Mouse (Mus musculus) layer of hippocampus, adult 11-12 months (tissue): ENCODE data around the gene Slc30a7.

Experiments used
- DNase-seq: peaks from one replicate; pipeline ENCODE4 v3.0.0; 2022; ENCODE audit warnings: low spot score

Slc30a7 gene

DNA sequence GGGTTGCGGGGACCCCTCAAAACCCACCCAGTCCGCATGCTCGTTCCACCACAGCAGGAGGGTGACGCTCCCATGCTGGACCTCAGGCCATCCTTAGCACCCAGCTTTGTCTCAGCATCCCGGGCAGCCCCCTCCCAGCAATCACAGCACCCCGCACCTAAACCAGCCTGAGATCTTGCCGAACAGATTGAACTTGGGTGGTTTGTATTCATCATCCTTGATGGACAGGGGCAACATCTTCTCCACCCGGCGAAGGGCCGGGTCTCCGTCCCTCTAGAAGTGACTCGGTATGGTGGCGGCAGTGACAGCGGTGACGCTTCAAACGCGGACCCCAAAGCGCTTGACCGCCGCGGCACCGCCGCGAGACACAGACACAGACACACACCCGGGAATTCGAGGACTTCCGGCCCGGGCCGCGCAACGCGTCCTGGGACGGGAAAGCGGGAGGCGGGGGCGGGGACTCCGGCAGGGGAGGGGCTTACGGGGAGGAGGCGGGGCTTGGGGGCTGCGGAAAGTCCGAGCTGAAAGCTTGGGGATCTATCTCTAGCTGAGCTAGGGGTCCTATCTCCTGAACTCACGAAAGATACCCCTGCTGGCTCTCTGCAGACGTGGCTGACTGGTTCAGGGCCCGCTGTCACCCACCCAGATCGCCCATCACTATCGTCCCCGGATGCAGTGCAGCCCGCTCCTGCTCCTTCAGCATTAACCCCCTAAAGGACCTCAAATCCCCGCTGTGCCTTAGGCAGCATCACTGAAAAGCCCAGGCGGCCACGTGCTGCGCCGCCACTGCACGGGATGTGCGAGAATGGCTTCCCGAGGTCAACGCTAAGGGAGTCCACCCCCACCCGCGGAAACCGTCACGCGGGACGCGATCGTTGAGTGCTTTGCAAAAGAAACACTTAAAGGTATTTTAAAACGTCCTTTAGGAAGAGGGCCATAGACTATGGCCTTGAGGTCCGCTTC, at the start of gene Slc30a7, which contains the start of gene Extl2:
TSS of gene Slc30a7 (minus strand) at position 429 of the 963 bp plus-strand sequence.
TSS of gene Extl2 (plus strand) at position 485 of the 963 bp plus-strand sequence.
- peak; percentile 86 for DNase-seq

DNA sequence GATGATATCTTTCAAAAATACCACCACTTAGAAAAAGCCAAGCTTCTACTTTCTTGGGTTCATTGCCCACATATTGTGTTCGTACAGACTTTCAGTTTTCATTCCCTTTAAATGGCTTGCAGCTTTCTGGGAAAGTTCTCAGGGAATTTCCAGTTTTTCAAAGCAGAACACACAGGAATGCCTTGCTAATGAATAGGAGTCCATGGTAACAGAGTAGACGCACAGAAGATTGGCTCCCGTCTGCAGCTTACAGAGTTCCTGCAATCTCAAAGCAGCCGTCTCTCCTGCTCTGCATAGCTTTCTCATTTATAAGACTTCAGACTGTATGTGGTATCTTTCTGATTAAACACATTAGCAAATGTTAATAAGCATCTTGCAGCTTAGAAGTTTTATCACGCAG, 39.8 kb upstream of the Slc30a7 start:
- DNase-seq: no peak

DNA sequence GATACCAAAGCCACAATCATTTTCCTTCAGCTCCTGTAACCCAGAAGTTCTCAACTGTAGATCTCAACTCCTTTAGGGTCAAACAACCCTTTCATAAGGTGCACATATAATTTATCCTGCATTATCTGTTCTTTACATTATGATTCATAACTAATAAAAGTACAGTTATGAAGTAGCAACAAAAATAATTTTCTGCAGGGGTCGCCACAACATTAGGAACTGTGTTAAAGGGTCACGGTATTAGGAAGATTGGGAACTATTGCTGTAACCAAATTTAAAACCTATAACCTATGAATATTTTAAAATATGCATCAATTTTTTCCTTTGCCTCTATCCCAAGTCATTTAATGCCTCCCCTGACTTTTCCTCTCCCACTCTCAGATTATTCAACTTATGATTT, 38.8 kb upstream of the Slc30a7 start:
- no peak for DNase-seq

DNA sequence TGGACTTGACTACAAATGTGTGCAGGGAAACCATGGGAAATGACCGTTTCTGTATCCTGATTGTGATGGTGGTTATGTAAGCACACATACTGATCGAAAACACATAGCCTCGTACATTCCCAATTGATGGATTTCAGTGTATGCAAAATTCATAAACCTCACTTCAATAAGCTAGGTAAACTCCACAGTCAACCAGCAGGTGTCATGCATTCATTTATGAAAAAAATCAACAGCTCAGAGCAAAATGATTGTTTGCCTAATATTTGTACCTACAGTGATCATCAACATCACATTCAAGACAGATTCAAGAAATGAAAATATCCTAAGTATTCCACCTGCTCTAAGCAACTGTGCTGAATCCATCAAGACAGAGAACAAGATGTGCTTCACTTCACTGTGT, 33.6 kb upstream of the Slc30a7 start:
- DNase-seq: peak; percentile 31

DNA sequence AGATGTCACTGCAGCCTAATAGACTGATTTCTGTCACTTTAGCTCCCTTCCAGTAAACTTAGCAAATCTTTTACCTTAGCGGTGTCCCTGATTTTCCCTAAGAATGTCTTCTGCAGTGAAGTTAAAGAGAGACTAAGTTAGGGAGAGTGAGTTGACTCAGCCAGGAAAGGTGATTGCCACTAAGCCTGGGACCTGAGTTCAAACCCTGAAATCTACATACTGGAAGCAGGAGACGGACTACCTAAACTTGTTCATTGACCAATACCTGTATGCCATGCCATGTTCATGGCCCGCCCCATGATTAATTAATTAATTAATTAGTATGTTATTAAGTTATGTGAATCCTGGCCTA, 26.6 kb upstream of the Slc30a7 start:
- DNase-seq: no peak

DNA sequence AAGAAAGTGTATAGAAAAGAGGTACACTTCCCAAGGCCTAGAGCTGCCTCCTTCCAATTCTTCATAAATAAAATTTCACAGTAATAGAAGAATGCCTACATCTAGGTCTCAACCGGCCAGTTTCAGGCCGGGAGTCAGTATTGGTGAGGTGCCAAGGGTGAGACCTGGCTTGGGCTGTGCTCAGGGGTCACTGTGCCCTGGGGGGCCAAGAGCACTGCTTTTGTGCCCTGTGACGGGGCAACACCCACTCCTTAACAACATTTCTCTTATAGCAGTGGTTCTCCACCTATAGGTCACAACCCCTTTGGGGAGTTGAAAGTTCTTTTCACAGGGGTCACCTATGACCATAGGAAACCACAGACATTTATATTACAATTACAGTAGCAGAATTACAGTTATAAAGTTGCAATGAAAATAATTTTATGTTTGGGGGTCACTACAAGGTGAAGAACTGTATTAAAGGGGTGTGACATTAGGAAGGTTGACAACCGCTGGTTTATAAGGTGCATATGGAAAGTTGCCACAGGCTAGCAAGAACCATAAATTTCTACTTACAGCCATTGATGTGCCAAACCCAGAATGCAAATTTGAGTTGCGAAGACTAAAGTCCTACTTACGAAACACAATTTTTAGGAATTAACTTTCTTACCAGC, 26.1 kb upstream of the Slc30a7 start:
- no peak for DNase-seq

DNA sequence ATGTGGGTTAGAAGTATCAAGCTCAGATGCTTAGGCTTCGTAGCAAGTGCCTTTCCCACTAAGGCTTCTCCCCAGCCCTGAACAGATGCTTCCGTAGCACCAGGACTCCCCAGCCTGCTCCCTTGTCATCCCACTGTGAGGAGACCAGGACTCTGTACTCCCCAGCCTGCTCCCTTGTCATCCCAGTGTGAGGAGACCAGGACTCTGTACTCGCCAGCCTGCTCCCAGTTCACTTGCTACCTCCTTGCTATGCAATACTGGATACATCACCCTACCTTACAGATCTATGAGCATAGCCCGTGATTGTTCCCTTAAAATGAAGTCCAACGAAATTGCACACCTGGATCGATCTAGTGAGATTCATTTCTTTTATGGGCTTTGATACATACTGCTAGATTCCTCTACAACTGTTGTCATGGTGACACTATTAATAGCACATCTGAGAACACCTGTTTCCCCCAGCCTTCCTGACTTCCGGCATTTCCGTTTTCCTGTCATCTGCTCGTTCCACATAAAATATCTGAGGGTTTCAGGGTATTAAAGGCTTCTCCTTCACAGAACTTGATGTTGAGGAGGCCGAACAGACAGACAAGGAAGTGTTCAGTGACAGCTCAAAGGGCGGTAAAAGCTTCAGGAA, 23.1 kb upstream of the Slc30a7 start:
- no peak for DNase-seq

DNA sequence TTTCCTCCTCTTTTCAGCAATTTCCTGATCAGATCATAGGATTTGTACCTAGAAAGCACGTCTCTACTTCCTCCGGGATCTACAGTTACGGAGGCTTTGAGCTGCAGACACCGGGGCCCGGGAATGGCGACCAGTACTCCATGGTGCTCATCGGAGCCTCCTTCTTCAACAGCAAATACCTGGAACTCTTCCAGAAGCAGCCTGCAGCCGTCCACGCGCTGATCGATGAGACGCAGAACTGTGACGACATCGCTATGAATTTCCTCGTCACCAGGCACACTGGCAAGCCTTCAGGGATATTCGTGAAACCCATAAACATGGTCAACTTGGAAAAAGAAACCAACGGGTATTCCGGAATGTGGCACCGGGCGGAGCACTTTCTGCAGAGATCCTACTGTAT, 19.8 kb upstream of the Slc30a7 start:
- no peak for DNase-seq

DNA sequence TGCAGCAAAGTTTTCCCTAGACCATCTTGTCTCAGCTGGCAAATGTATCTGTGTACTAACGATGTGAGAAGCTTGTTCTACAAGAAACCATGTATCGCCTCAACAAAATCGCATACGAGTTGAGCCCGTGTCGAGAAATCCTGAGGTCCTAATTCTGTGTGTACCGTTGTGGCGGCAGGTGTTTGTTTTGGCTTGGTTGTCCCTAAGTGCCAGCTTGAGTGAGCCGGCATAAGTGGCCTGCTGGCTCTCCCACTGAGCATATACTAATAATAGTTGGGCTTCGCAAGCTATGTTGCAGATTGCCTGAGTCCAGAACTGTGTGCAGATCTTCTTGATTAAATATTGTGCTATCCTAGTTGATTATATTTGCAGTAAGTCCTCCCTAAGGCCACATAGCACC, 18.5 kb upstream of the Slc30a7 start:
- DNase-seq: no peak

DNA sequence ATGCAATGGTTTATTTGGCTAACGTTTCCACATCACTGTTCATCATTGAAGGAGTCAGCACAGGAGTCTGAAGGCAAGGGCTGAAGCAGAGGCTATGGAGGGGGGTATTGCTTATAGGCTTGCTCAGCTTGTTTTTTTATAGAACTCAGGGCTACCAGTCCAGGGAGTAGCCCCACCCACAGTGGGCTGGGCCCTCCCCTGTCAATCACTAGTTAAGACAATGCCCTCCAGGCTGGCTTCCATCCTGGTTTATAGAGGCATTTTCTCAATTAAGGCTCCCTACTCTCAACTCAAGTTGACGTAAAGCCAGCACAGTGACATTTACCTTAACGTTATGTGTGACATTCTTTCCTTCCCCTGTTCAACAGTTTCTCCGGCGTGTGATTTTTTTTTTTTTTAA, 17.5 kb upstream of the Slc30a7 start:
- no peak for DNase-seq

DNA sequence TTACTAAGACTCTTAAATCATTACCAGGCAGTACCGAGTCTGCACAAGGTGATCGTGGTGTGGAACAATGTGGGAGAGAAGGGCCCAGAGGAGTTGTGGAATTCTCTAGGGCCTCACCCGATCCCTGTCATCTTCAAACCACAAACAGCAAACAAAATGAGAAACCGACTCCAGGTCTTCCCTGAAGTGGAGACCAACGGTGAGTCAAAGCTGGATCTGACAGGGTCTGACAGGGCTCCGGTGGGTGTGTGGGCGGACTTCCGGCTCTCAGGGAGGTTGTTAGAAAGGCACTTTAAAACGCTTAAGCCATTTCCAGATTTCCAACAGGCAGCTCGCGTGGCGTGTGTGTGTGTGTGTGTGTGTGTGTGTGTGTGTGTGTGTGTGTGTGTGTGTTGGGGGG, 17.0 kb upstream of the Slc30a7 start:
- DNase-seq: no peak

DNA sequence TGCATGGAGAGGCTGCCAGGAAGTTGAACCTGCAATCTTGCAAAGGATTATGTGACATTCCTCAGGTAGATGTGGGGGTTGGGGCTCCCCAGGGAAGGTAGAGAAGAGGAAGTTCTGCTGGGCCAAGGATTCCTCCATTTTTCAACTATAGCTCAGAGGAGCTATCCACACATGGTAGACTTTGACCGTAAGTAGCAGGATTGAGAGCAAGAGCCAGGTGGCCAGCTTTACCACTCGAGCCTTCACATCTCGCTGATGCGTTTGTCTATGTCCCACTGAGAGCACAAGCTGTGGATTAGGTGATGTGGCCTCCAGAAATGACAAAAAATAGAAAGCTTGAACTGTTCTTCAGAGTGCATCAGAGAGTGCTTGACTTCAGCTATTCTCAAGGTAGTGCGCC, 11.9 kb upstream of the Slc30a7 start:
- no peak for DNase-seq

DNA sequence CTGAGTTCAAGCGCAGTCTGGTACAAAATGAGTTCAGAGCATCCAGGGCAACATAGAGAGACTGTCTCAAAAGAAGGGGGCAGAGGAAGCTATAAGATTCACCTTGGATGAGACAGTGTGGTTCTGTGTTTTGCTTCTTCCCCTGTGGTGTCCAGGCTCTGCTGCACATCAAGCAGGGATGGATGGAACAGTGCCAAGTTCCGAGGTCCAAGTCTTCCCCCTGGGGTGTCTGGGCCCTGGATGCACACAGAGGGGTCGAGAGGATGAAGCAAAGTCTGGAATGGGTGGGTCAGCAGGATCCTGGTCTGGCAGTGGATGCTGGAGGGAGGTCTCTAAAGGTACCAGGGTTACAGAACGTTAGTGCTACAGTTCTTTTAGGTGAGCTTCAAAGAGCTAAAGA, 11.4 kb upstream of the Slc30a7 start:
- no peak for DNase-seq

DNA sequence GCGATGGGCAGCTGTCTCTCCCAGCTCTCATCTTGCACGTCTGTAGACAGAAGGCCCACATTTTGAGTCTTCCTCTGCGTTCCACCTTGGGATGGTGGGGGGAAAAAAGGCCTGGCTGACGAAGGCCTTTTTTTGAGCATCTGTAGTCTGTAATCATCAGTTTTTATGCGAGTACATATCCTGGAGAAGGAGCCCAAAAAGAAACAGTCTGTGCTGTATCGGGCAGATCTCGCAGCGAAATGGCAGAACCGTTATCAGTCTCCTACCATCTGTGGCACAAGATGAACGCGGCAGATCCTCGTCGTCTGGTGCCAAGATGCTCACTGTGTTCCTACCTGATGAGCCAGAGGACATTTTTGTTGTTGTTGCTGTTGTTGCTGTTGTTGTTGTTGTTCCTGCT, 8.9 kb upstream of the Slc30a7 start:
- peak; percentile 61 for DNase-seq

DNA sequence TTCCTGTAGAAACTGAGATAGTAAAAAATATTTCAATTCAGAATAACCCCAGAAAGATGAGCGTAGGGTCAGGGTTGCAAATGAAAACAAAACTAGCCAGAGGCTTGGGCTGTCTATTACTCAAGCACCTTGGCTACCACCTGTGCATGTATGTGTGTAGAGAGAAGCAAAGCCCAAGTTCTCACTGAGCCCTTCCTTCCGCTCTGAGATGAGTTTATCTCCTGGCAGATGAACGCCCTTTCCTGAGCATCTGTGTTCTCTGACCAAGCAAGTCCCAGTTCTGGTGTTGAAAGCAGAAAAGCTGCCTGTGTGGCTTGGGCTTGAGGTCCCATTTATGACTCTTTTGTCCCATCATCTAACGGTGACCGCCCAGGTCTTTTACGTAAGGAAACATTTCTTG, 7.7 kb upstream of the Slc30a7 start:
- DNase-seq: peak; percentile 2

DNA sequence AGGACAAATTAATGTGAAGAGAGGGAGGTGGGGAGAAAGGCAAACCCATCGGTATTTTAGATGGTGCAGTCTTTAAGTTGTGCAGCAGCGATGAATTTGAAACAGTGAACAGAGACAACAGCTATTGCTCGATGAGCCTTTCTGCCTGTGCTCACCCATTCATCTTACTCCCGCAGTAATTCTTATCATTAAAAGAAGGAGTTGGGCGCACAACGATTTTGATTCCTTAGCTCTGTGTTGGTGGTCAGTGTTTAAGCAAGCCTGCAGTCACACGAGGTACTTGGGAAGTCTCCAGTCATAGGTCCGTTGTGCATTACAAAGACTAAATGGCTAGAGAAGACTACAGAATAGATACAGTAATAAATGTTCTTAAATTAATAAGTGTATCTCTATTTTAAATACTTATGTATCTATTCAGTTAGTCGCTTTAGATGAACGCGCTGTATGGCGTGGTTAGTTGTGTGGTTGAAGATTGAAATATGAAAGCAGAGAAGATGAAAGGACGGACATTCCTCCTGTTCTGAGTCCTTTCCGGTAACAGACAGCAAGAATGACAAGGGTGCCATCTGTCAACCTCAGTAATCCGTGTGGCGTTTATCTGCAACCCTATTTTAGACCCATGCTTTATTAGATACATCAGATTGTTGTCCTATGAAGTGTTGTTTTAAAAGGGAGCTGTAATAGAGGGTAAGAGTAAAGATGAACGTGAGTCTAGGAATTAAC, 2.6 kb upstream of the Slc30a7 start:
- DNase-seq: no peak

DNA sequence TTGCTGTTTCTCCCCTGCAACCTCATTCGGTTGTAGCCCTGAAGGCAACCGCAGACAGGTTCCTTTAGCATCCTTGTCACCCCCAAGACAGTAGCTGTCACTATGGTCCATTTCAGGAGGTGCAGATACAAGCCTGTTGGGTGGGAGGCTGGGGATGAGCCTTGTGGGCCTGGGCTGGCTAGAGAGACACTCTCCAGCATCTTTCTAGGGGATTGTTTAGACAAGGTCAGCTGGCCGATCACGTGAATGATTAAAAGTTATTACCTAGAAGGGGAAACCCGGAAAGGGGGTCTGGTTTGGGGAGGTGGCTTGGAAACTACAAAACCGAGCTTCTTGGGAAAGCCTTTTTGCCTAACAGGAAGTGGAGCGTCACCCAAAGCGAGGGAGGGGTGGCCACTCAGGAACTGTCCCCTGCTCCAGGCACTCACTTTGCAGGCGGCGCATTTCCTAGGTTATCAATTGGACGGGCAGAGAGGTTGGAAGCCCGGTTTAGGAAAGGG, 785 bp upstream of the Slc30a7 start:
- DNase-seq: peak; percentile 83

DNA sequence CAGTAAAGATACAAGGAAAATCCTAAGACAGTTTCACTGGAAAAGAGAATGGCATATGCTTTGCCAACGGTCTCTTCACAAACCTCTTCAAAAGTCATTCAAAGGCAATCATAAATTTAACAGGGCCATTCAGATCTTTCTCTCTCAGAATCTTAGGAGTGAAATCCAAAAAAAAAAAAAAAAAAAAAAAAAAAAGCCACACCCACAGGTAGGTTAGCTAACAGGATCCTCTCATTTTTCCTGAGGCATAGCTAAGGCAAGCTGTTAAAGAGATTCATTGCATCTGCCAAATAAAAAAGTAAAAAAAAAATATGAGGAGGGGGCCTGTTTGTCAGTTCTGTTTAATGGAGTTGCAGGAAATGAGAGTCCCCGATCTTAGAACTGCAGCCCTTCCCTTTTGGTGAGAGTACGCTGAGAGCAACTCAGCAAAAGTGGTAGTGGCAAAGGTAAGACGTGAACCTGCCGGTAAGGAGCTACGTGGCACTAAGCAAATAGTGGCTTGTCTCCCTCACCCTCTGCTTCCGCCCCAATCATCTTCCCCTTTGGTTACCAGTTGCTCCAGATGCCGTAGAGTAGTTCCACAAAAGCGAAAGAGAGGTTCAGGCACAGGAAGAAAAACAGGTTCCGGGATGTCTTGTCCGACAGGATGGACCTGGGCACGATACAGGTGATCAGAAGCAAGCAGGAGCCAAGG, 775 bp downstream of the Slc30a7 start:
- no peak for DNase-seq

DNA sequence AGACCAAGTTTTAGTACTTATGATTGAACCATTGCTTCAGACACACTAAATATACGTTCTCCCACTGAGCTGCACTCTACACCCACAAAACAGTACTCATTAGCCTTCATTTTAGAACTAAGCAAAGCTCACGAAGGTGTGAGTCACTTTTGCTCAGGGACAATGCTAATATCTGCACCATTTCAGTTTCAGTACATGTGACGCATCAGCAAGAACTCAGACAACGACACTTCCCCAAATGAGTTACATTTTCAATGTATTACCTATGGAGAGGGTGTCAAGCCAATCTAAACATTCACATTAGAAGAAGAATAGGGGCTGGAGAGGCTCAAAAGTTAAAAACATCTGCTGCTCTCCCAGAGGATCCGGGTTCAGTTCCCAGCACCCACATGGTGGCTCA, 10.3 kb downstream of the Slc30a7 start:
- DNase-seq: no peak

DNA sequence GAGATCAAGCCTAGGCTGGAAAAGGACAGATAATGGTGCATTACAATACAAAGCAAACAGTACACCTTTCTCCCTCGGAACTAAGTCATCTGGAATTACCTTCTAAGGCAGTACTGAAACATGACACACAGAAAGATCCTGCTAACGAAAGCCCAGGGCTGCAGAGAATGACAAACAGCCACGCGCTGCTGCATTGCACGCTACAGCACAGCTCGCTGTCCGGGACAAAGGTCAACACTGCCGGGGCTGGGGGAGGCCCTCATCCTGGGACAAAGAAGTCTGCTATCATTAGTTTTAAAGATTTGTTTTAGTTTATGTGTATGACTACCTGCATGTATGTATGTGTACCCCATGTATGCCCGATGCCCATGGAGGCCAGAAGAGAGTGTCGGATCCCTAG, 14.2 kb downstream of the Slc30a7 start:
- no peak for DNase-seq

DNA sequence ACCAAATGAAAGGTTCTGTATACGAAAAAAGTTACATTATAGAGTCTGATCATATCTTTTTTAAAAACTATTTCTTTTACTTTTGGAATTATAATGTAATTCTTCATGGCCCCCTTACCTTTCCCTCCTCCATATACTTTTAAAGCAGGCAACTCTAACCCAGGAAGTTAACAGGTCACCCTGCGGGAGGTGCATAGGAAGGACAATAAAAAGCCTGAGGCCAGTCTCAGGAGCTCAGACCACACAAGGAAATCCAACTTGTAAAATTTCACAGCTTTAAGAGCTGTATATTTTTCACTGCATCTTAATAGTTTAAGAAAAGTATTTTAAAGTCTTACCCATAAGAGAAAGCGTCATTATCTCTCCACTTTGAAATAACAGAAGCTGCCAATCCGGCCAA, 14.6 kb downstream of the Slc30a7 start:
- DNase-seq: no peak

DNA sequence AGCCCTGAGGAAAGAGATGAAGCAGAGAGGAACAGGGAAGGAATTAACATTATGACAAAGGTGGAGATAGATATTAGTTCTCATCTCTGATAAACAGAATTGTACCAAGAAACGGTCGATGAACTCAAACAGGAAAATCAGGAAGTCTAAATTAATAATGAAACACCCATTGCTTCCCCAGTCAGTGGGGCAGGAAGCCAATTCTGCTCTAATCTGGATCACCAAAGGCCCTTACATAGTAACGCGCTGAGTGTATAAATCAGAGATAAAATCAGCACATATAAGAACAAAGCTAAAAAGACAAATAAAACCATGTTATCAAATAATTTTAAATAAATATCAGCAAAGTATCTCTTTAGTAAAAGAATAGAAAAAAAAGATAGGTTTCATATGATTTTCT, 15.1 kb downstream of the Slc30a7 start:
- DNase-seq: no peak
